Mouse (Mus musculus) hindbrain, postnatal 0 days (tissue): ENCODE measurements at regions not wholly inside any gene's neighbourhood (a gene's known extent, or its start where the extent isn't known, plus 50 kb on each side); places are given as distances from the start of the nearest gene placed in this dataset.

Experiments used
- ATAC-seq: fragments of 200-750 bp; cut with Nextera tagmentation; 2 replicates; pipeline ENCODE4 v1.8.0; 2017; ENCODE audit warnings: mild to moderate bottlenecking, moderate TSS enrichment, moderate library complexity
- DNase-seq: peaks from one replicate; pipeline ENCODE4 v3.0.0-alpha.2; 2015; ENCODE audit warnings: low spot score
- H3K27ac ChIP-seq: fragments of 300-500 bp; sonication (generic); 2 replicates; pipeline ENCODE4 v1.5.1; 2014; ENCODE audit warnings: mild to moderate bottlenecking
- H3K27me3 ChIP-seq: fragments of 300-500 bp; sonication (generic); 2 replicates; pipeline ENCODE4 v1.6.1; 2014; ENCODE audit warnings: low read length, mixed read lengths; ENCODE audit not compliant: insufficient read depth
- H3K36me3 ChIP-seq: fragments of 300-500 bp; sonication (generic); 2 replicates; pipeline ENCODE4 v1.6.1; 2014; ENCODE audit warnings: low read length, mixed read lengths; ENCODE audit not compliant: insufficient read depth
- H3K4me1 ChIP-seq: fragments of 300-500 bp; sonication (generic); 2 replicates; pipeline ENCODE4 v1.6.1; 2014; ENCODE audit warnings: antibody characterized with exemption, low read length, mixed read lengths; ENCODE audit not compliant: insufficient read depth
- H3K4me2 ChIP-seq: fragments of 300-500 bp; sonication (generic); 2 replicates; pipeline ENCODE4 v1.6.1; 2014; ENCODE audit warnings: low read depth, mild to moderate bottlenecking, low read length, moderate library complexity, mixed read lengths
- H3K4me3 ChIP-seq: fragments of 300-500 bp; sonication (generic); 2 replicates; pipeline ENCODE4 v1.5.1; 2014; ENCODE audit warnings: low read length
- H3K9ac ChIP-seq: fragments of 300-500 bp; sonication (generic); replicated peaks from 2 replicates; pipeline ENCODE4 v1.6.1; 2014; ENCODE audit warnings: mild to moderate bottlenecking, low read length, moderate library complexity, mixed read lengths
- H3K9me3 ChIP-seq: fragments of 300-500 bp; sonication (generic); 2 replicates; pipeline ENCODE4 v1.6.1; 2016; ENCODE audit warnings: low read length, mixed read lengths
- CTCF ChIP-seq: IDR thresholded peaks from 2 replicates; pipeline ENCODE4 v1.5.1; 2016; ENCODE audit warnings: antibody characterized with exemption, control low read depth, low read depth
- WGBS: fragments of 180-500 bp; shearing (Covaris S2); extraction: QIAGEN DNeasy Blood & Tissue Kit; methylation state at CpG from one replicate; pipeline ENCODE4 v1.1.7; 2014; 5-methylcytosine and 5-hydroxymethylcytosine counted together

- H3K9ac ChIP-seq, result no peak overlapping the region
- H3K27ac ChIP-seq, result peak overlapping the region; percentile 66
- peaks cover 6% of the 10 kb centered on the region; the same call in 1 of the 2 replicates for H3K4me1 ChIP-seq
- DNase-seq (peak; percentile 78), ATAC-seq (peak; percentile 78)
- TF ChIP-seq CTCF, result no peak
- H3K4me3 ChIP-seq, result no peak overlapping the region
- H3K4me2 ChIP-seq, result no peak overlapping the region
- no peaks in the 10 kb centered on the region for H3K9me3 ChIP-seq
- 49% methylated on average over 7 of the region's 7 CpGs for WGBS
- no peaks in the 10 kb centered on the region for H3K36me3 ChIP-seq
- no peaks in the 10 kb centered on the region for H3K27me3 ChIP-seq
These were observed 142.3 kb upstream of the Syt13 start for GRCm38 (mm10) chr2:92772623-92773022.

- 90% methylated on average over 2 of the region's 2 CpGs for WGBS
- TF ChIP-seq CTCF, result no peak
- Histone ChIP-seq H3K4me1 (no peaks in the 10 kb centered on the region; the same call in 1 of the 2 replicates), H3K9me3 (no peaks in the 10 kb centered on the region), H3K4me2 (no peak overlapping the region), H3K36me3 (no peaks in the 10 kb centered on the region), H3K4me3 (no peak overlapping the region), H3K9ac (no peak overlapping the region), H3K27me3 (no peaks in the 10 kb centered on the region), H3K27ac (no peak overlapping the region)
- no peak for DNase-seq
- no peak for ATAC-seq
These were observed 138.4 kb upstream of the Syt13 start for GRCm38 (mm10) chr2:92776497-92776896.

GRCm38 (mm10) chr2:92779101-92779500 is 135.8 kb upstream of the Syt13 start:
- WGBS, result 29% methylated on average over 1 of the region's 1 CpGs
- Histone ChIP-seq H3K4me3 (no peak overlapping the region), H3K27ac (no peak overlapping the region), H3K9ac (no peak overlapping the region), H3K4me1 (no peaks in the 10 kb centered on the region; the same call in 1 of the 2 replicates), H3K4me2 (no peak overlapping the region), H3K9me3 (no peaks in the 10 kb centered on the region), H3K27me3 (no peaks in the 10 kb centered on the region), H3K36me3 (no peaks in the 10 kb centered on the region)
- TF ChIP-seq CTCF, result no peak
- no peak for DNase-seq
- ATAC-seq, result no peak

- Histone ChIP-seq H3K36me3 (no peaks in the 10 kb centered on the region), H3K9me3 (no peaks in the 10 kb centered on the region), H3K4me3 (no peak overlapping the region), H3K27ac (no peak overlapping the region), H3K4me1 (no peaks in the 10 kb centered on the region; the same call in 1 of the 2 replicates), H3K9ac (no peak overlapping the region), H3K4me2 (no peak overlapping the region), H3K27me3 (no peaks in the 10 kb centered on the region)
- no peak for ATAC-seq
- WGBS, result 69% methylated on average over 1 of the region's 1 CpGs
- no peak for TF ChIP-seq CTCF
- no peak for DNase-seq
These were observed 134.9 kb upstream of the Syt13 start for GRCm38 (mm10) chr2:92780021-92780420.

- no peak overlapping the region for H3K27ac ChIP-seq
- no peak for ATAC-seq
- H3K4me1 ChIP-seq, result no peaks in the 10 kb centered on the region; the same call in 1 of the 2 replicates
- no peaks in the 10 kb centered on the region for H3K27me3 ChIP-seq
- H3K9ac ChIP-seq, result no peak overlapping the region
- H3K9me3 ChIP-seq, result no peaks in the 10 kb centered on the region
- no peaks in the 10 kb centered on the region for H3K36me3 ChIP-seq
- 82% methylated on average over 5 of the region's 5 CpGs for WGBS
- no peak overlapping the region for H3K4me2 ChIP-seq
- H3K4me3 ChIP-seq, result no peak overlapping the region
- DNase-seq, result no peak
- no peak for TF ChIP-seq CTCF
These were observed 133.4 kb upstream of the Syt13 start for GRCm38 (mm10) chr2:92781451-92781850.

- H3K36me3 ChIP-seq, result no peaks in the 10 kb centered on the region
- H3K9ac ChIP-seq, result no peak overlapping the region
- DNase-seq (no peak), ATAC-seq (no peak)
- no peak overlapping the region for H3K27ac ChIP-seq
- no peak for TF ChIP-seq CTCF
- H3K4me1 ChIP-seq, result no peaks in the 10 kb centered on the region; the same call in 1 of the 2 replicates
- no peaks in the 10 kb centered on the region for H3K9me3 ChIP-seq
- no peaks in the 10 kb centered on the region for H3K27me3 ChIP-seq
- WGBS, result 77% methylated on average over 4 of the region's 4 CpGs
- no peak overlapping the region for H3K4me3 ChIP-seq
- no peak overlapping the region for H3K4me2 ChIP-seq
These were observed 132.3 kb upstream of the Syt13 start for GRCm38 (mm10) chr2:92782621-92783020.

- Histone ChIP-seq H3K36me3 (no peaks in the 10 kb centered on the region), H3K4me3 (no peak overlapping the region), H3K27ac (no peak overlapping the region), H3K27me3 (no peaks in the 10 kb centered on the region), H3K4me2 (no peak overlapping the region), H3K9ac (no peak overlapping the region), H3K4me1 (no peaks in the 10 kb centered on the region; the same call in 1 of the 2 replicates), H3K9me3 (no peaks in the 10 kb centered on the region)
- DNase-seq, result no peak
- no peak for TF ChIP-seq CTCF
- ATAC-seq, result no peak
- 49% methylated on average over 2 of the region's 2 CpGs for WGBS
These were observed 130.0 kb upstream of the Syt13 start for GRCm38 (mm10) chr2:92784916-92785315.
